Mouse (Mus musculus) small intestine, adult 2 months (tissue): ENCODE results near the gene Ggps1.

ENCODE experiments used
- CTCF ChIP-seq: fragments of 200-500 bp; IDR thresholded peaks from 2 replicates; pipeline ENCODE4 v1.5.1; 2012; ENCODE audit warnings: low read depth, mild to moderate bottlenecking, control low read depth, inconsistent platforms, low read length, moderate library complexity, mixed read lengths; ENCODE audit not compliant: insufficient replicate concordance, insufficient read length; ENCODE audit errors: extremely low read depth
- POLR2A ChIP-seq: fragments of 200-500 bp; IDR thresholded peaks from 2 replicates; pipeline ENCODE4 v1.6.1; 2012; ENCODE audit warnings: low read depth, mild to moderate bottlenecking, control low read depth, inconsistent platforms, low read length, moderate library complexity

DNA sequence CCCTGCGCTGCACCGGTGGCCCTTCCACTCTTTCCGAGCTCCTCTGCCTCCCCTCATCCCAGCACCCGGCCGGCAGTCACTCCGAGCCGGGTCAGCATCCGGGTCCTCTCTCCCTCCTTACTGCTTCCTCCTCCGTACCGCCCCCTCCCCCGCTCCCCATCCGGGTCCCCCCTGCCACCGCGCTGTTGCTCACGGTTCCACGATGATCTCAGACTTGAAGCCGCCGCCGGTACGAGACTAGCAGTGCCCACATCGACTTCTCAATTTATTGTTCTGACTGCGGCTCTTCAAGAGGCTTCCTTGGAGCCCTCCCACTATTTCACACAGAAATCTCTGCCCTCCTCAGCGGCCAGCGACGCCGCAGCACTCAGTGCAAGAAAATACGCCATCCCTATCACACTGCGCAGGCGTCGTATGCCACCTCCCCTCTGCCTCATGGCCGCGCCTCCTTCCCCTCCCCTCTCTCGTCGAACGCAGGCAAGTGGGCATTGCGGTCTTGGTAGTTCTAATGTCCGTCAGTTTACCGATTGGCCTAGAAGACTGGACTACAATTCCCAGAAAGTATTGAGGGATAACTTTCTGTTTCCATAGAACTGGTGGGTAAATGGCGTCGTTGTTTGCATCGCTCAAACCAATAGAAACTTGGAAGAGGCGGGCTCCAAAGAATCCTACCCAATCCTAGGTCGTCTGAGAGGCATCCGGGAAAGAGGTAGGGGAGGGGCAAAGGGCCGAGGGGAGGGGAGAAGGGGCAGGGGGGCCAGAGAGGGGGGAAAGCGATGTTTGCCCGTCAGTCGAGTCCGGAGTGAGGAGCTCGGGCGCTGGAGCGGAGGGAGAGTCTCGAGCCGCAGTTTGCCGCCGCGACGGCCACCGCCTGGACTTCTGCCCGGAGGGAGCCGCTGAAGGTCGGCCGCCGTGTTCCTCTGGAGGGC, at the start of gene Ggps1, which contains the start of gene Arid4b:
- no peak for TF ChIP-seq CTCF
- peak; percentile 91 for TF ChIP-seq POLR2A
